Mouse (Mus musculus) kidney, postnatal 25 days (tissue): ENCODE data around the gene Trmt13.

Experiments used
- DNase-seq, 2 experiments: peaks; one replicate each; pipeline ENCODE4 v3.0.0; 2021; ENCODE audit warnings: mixed read lengths in 2 of 2

The Trmt13 gene

GRCm38 (mm10) chr3:116542070-116542469, 72.3 kb downstream of the Trmt13 start:
- no peak for DNase-seq

- DNase-seq, result no peak
Observed at GRCm38 (mm10) chr3:116537200-116537573, 77.2 kb downstream of the Trmt13 start.

- DNase-seq, result no peak
Observed at GRCm38 (mm10) chr3:116536428-116537199, 77.8 kb downstream of the Trmt13 start.
